Mouse (Mus musculus) limb, embryonic 14.5 days (tissue): ENCODE measurements around the gene Hist1h3c. TPM values are rescaled to one million over a fixed set of nuclear protein-coding genes. Genes with fewer than 3 reads are reported as not detected.
"Not testable (repeated sequence)": the region's sequence is repeated elsewhere in the genome, so short reads cannot be mapped to it uniquely, and the experiment has no call there.

Experiments
- ATAC-seq: fragments of 200-750 bp; cut with Nextera tagmentation; 2 replicates; pipeline ENCODE4 v1.8.0; 2017; ENCODE audit warnings: low read depth, moderate number of reproducible peaks, moderate TSS enrichment; ENCODE audit not compliant: low FRiP score
- DNase-seq: peaks from one replicate; pipeline ENCODE4 v3.0.0-alpha.2; 2015; ENCODE audit warnings: low spot score
- H3K27ac ChIP-seq: fragments of 300-500 bp; sonication (generic); replicated peaks from 2 replicates; pipeline ENCODE4 v1.5.1; 2014; ENCODE audit warnings: low read depth, mild to moderate bottlenecking, low read length, moderate library complexity, mixed read lengths
- H3K27me3 ChIP-seq: fragments of 300-500 bp; sonication (generic); 2 replicates; pipeline ENCODE4 v1.6.1; 2014; ENCODE audit warnings: low read length, mixed read lengths; ENCODE audit not compliant: control insufficient read depth, insufficient read depth
- H3K36me3 ChIP-seq: fragments of 300-500 bp; sonication (generic); 2 replicates; pipeline ENCODE4 v1.6.1; 2014; ENCODE audit warnings: mild to moderate bottlenecking, low read length, moderate library complexity, mixed read lengths; ENCODE audit not compliant: control insufficient read depth, insufficient read depth
- H3K4me1 ChIP-seq: fragments of 300-500 bp; sonication (generic); 2 replicates; pipeline ENCODE4 v1.6.1; 2014; ENCODE audit warnings: antibody characterized with exemption, low read length, mixed read lengths; ENCODE audit not compliant: control insufficient read depth, insufficient read depth
- H3K4me2 ChIP-seq: fragments of 300-500 bp; sonication (generic); replicated peaks from 2 replicates; pipeline ENCODE4 v1.6.1; 2014; ENCODE audit warnings: low read depth, mild to moderate bottlenecking, low read length, moderate library complexity; ENCODE audit not compliant: severe bottlenecking
- H3K4me3 ChIP-seq: fragments of 300-500 bp; sonication (generic); replicated peaks from 2 replicates; pipeline ENCODE4 v1.5.1; 2014; ENCODE audit warnings: low read length
- H3K9ac ChIP-seq: fragments of 300-500 bp; sonication (generic); 2 replicates; pipeline ENCODE4 v1.6.1; 2014; ENCODE audit warnings: mild to moderate bottlenecking, low read depth, low read length, moderate library complexity; ENCODE audit not compliant: severe bottlenecking
- H3K9me3 ChIP-seq: fragments of 300-500 bp; sonication (generic); 2 replicates; pipeline ENCODE4 v1.6.1; 2016; ENCODE audit warnings: low read length; ENCODE audit not compliant: control insufficient read depth
- POLR2A ChIP-seq: fragments of 200-500 bp; IDR thresholded peaks from 2 replicates; pipeline ENCODE4 v1.8.0; 2012; ENCODE audit warnings: inconsistent platforms, mild to moderate bottlenecking, moderate library complexity, borderline replicate concordance; ENCODE audit not compliant: insufficient read depth, insufficient read length; ENCODE audit errors: extremely low read depth
- WGBS: fragments of 180-500 bp; shearing (Covaris S2); extraction: QIAGEN DNeasy Blood & Tissue Kit; methylation state at CpG from one replicate; pipeline ENCODE4 v1.1.7; 2014; 5-methylcytosine and 5-hydroxymethylcytosine counted together
- polyA plus RNA-seq, 2 experiments: library from polyadenylated mRNA; depleted of rRNA in 1 of 2; stranded (reverse) in 1 of 2; unstranded in 1 of 2; fragments of >200 nt; fragmentation: Nextera tagmentation in 1 of 2; extraction: Ambion mirVana in 1 of 2; gene quantifications; 2 replicates each; pipeline versions ENCODE4 v1.2.1 to v1.2.3; 2012 to 2014

Hist1h3c gene
- polyA plus RNA-seq, 2 experiments = 8.1 to 41.4 TPM

DNA sequence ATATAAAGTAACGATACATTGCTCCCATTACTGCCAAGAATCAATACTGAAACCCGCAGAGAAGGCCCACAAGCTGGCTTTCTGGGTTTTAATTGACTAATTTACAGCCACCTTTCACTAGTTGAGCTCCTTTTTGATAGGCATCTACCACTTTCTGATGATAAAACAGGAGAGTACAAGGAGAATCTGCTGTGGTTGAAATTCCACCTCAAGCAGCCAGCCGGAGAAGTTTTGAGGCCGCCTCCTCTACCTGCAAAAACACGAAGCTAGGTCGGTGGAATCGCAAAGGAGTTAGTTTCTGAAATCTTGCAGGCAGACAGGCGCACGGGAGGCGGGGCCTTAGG, 17.8 kb upstream of the Hist1h3c start:
- H3K4me1 ChIP-seq = peaks cover 20% of the 10 kb centered on the region
- DNase-seq = no peak
- peak overlapping the region; percentile 44 for H3K9ac ChIP-seq
- H3K36me3 ChIP-seq = no peaks in the 10 kb centered on the region
- no peaks in the 10 kb centered on the region for H3K9me3 ChIP-seq
- peak overlapping the region; percentile 52 for H3K4me3 ChIP-seq
- TF ChIP-seq POLR2A = no peak
- no peaks in the 10 kb centered on the region for H3K27me3 ChIP-seq
- no peak for ATAC-seq
- peak overlapping the region; percentile 85 for H3K4me2 ChIP-seq
- H3K27ac ChIP-seq = peak overlapping the region; percentile 94
- WGBS = under 1% methylated on average over 10 of the region's 10 CpGs

DNA sequence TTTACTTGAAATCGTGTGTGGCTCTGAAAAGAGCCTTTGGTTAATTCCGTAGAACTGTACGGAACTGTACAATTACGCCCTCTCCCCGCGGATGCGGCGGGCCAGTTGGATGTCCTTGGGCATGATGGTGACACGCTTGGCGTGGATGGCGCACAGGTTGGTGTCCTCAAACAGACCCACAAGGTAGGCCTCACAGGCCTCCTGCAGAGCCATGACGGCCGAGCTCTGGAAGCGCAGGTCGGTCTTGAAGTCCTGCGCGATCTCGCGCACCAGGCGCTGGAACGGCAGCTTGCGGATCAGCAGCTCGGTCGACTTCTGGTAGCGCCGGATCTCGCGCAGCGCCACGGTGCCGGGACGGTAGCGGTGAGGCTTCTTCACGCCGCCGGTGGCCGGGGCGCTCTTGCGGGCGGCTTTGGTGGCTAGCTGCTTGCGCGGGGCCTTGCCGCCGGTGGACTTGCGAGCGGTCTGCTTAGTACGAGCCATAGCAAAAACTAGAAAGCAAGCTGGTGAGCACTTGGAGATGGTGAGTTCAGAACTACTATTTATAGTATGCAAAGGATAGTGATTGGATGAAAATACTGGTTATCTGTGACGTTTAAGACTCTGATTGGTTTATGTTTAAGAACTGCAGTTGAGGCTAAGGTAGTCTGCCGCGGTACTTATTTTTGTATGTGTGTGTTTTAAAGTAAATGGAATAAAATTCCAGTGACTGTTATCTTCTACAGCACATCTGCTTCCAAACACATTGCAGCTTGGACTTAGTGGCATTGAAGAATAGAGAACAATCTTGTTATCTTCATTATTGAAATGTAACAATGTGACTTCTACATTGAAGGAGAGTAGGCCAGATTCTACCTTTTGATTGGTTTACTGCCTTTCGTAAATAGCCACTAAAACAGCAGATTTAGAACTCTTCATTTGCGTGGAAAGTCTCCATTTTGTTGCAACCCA, 16.7 kb upstream of the Hist1h3c start, which contains the start of gene Hist1h3a:
Gene Hist1h3a, minus strand, starts transcription at position 516 of the 951 bp plus-strand sequence.
- peak; percentile 89; the same call in 1 of the 2 replicates for TF ChIP-seq POLR2A
- H3K4me1 ChIP-seq = peaks cover 24% of the 10 kb centered on the region
- peak; percentile 96 for DNase-seq
- under 1% methylated on average over 25 of the region's 52 CpGs for WGBS
- H3K4me2 ChIP-seq = peak within 1 kb of the TSS; percentile 85
- H3K27me3 ChIP-seq, H3K9me3 ChIP-seq, H3K36me3 ChIP-seq: not testable (repeated sequence)
- H3K27ac ChIP-seq = peak within 1 kb of the TSS; percentile 94
- peak; percentile 78 for ATAC-seq
- H3K9ac ChIP-seq = peak within 1 kb of the TSS; percentile 64
- peak within 1 kb of the TSS; percentile 52 for H3K4me3 ChIP-seq

DNA sequence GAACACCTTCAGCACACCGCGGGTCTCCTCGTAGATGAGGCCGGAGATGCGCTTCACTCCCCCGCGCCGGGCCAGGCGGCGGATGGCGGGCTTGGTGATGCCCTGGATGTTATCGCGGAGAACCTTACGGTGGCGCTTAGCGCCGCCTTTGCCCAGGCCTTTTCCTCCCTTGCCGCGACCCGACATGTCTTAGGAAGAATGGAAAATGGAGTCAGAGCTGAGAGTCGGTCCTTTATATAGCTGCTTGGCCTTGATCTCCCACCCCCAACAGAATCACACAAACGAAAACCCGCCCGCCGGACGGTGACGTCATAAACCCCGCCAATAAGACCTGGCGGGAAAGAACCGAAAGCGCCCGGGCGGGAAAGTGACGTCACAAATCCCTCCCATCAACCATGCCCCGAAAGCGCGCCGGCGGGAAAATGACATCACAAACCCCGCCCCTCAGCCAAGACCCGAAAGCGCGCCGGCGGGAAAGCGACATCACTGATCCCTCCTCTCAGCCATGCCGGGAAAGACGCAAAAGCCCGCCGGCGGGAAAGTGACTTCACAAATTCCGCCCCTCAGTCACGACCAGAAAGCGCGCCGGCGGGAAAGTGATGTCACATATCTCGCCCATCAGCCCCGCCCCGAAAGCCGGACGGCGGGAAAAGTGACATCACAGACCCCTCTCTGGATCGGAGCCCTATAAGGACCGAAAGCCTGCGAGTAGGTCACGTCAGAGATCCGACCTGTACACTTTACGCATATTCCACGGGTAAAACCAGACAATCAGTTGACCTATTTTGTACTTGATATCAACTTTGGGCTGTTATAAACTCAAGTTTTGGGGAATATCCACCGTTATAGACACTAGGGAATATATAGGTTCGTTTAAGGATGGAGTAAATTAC, 15.8 kb upstream of the Hist1h3c start, which contains the start of gene Hist1h4a:
Gene Hist1h4a, minus strand, starts transcription at position 259 of the 893 bp plus-strand sequence.
- DNase-seq = peak; percentile 99
- peak; percentile 98; the same call in 1 of the 2 replicates for TF ChIP-seq POLR2A
- peak; percentile 78 for ATAC-seq
- peak within 1 kb of the TSS; percentile 85 for H3K4me2 ChIP-seq
- no peaks in the 10 kb centered on the region for H3K36me3 ChIP-seq
- H3K27ac ChIP-seq = peak within 1 kb of the TSS; percentile 94
- H3K4me3 ChIP-seq = peak within 1 kb of the TSS; percentile 52
- H3K9ac ChIP-seq = peak within 1 kb of the TSS; percentile 64
- no peaks in the 10 kb centered on the region for H3K27me3 ChIP-seq
- H3K9me3 ChIP-seq = no peaks in the 10 kb centered on the region
- under 1% methylated on average over 54 of the region's 72 CpGs for whole genome bisulfite sequencing
- H3K4me1 ChIP-seq = peaks cover 24% of the 10 kb centered on the region

DNA sequence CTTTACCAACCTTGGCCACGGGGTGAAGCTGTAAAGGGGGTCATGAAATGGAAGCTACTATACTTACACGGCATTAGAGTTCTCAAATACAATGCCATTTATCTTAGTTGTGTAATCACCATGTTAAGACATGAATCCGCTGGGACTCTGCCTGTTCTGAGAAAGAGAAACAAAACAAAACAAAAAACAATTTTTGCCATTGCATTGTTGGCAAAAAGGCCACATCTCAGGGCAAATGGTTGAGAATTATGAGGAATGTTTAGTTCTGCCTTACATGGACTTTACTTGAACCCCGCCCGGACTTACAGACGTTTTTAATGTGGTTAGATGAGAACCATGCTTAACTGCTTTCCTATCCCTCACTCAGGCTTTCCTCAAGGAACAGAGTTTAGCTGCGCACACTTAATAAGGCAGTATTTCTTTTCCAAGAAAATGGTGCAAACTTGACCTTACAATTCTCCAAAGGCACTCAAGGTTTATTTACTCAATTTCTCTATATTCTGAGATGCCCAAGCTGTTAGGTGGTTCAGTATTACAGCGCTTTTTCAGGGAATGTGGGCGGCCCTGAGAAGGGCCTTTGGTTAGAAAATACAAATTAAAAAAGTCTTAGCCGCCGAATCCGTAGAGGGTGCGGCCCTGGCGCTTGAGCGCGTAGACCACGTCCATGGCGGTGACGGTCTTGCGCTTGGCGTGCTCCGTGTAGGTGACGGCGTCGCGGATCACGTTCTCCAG, 15.0 kb upstream of the Hist1h3c start:
- H3K27ac ChIP-seq = peak overlapping the region; percentile 94
- H3K27me3 ChIP-seq = no peaks in the 10 kb centered on the region
- peak overlapping the region; percentile 52 for H3K4me3 ChIP-seq
- peaks cover 24% of the 10 kb centered on the region for H3K4me1 ChIP-seq
- no peaks in the 10 kb centered on the region for H3K9me3 ChIP-seq
- no peaks in the 10 kb centered on the region for H3K36me3 ChIP-seq
- peak overlapping the region; percentile 85 for H3K4me2 ChIP-seq
- ATAC-seq (0 out of 2 replicates have a peak, but pooled peaks have one; percentile 0), DNase-seq (peak; percentile 49)
- 1% methylated on average over 21 of the region's 27 CpGs for WGBS
- H3K9ac ChIP-seq = peak overlapping the region; percentile 51
- no peak for TF ChIP-seq POLR2A
